28 mouse cellular contexts compared by ENCODE assay signal in the genomic region with DNA sequence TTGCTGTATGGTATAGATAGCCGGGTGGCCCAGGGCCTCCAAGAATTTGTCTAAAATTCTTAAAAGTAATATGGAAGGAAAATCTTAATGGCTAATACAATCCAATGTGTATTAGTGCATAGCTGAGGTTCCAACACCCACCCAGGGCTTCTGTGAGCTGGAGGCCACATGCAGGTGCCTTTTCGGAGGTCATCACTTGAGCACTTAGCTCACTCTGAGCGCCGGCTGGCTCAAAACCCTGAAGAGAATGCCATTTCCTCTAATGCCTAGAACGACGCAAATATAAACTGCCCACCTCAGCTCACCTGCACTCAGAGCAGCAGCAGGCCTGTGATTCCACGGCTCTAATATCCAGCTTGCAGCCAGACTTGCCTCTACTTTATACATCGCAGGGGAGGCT.
"Had no signal": no experiment of that assay in that cellular context is flagged by ENCODE, and none has a peak within 500 bp of the region (broad histone marks: within the 10 kb centered on the region; RNA-seq: fewer than 3 reads in every experiment).

No protein-coding gene starts in this region.

- ATAC-seq: forebrain, embryonic 13.5 days; forebrain, embryonic 14.5 days; forebrain, embryonic 15.5 days; forebrain, embryonic 16.5 days; forebrain, postnatal 0 days had no signal

- H3K4me1 ChIP-seq: embryonic facial prominence, embryonic 10.5 days; embryonic facial prominence, embryonic 12.5 days; embryonic facial prominence, embryonic 15.5 days had no signal

- H3K4me2 ChIP-seq: embryonic facial prominence, embryonic 12.5 days; embryonic facial prominence, embryonic 13.5 days; embryonic facial prominence, embryonic 15.5 days; forebrain, embryonic 12.5 days; forebrain, embryonic 13.5 days; forebrain, embryonic 15.5 days had no signal

- H3K27me3 ChIP-seq: embryonic facial prominence, embryonic 12.5 days; embryonic facial prominence, embryonic 13.5 days; embryonic facial prominence, embryonic 15.5 days; forebrain, embryonic 12.5 days; forebrain, embryonic 13.5 days; forebrain, embryonic 15.5 days had no signal

- H3K9ac ChIP-seq: embryonic facial prominence, embryonic 12.5 days; embryonic facial prominence, embryonic 13.5 days; embryonic facial prominence, embryonic 15.5 days; forebrain, embryonic 12.5 days; forebrain, embryonic 13.5 days; forebrain, embryonic 15.5 days; forebrain, postnatal 0 days had no signal

- H3K4me3 ChIP-seq: embryonic facial prominence, embryonic 10.5 days; embryonic facial prominence, embryonic 12.5 days; embryonic facial prominence, embryonic 13.5 days; embryonic facial prominence, embryonic 15.5 days; erythroblast, embryonic 14.5 days; forebrain, embryonic 10.5 days; forebrain, embryonic 12.5 days; forebrain, embryonic 13.5 days; forebrain, embryonic 15.5 days; gastrocnemius, adult 2 months; heart, adult 2 months had no signal

- DNase-seq: cerebellum, adult 2 months; cerebellum, adult 8-10 months; cerebellum, adult 9-10 months; cerebellum, adult 9-11 months; cerebellum, postnatal 10 days; cerebellum, postnatal 14 days; cerebellum, postnatal 25 days; cerebellum, postnatal 36 days; embryo, embryonic 11 days; forebrain, postnatal 0 days; gastrocnemius, adult 2 months; gastrocnemius, postnatal 10 days; gastrocnemius, postnatal 14 days; gastrocnemius, postnatal 25 days; gastrocnemius, postnatal 36 days; heart, adult 18-20 months; heart, adult 2 months had no signal

- H3K36me3 ChIP-seq: embryonic facial prominence, embryonic 10.5 days; embryonic facial prominence, embryonic 12.5 days; embryonic facial prominence, embryonic 13.5 days; embryonic facial prominence, embryonic 15.5 days; forebrain, embryonic 10.5 days; forebrain, embryonic 12.5 days; forebrain, embryonic 15.5 days had no signal

- H3K27ac ChIP-seq: embryonic facial prominence, embryonic 10.5 days; embryonic facial prominence, embryonic 12.5 days; embryonic facial prominence, embryonic 13.5 days; embryonic facial prominence, embryonic 15.5 days; forebrain, embryonic 10.5 days; forebrain, embryonic 12.5 days; forebrain, embryonic 13.5 days; forebrain, embryonic 15.5 days; gastrocnemius, adult 2 months; heart, adult 2 months had no signal

- H3K9me3 ChIP-seq: embryonic facial prominence, embryonic 10.5 days; embryonic facial prominence, embryonic 12.5 days; embryonic facial prominence, embryonic 13.5 days; embryonic facial prominence, embryonic 15.5 days; forebrain, embryonic 10.5 days; forebrain, embryonic 12.5 days; forebrain, embryonic 13.5 days; forebrain, embryonic 15.5 days had no signal
